Mouse (Mus musculus) brown adipose tissue, adult 24 weeks (tissue): Measurements from ENCODE around the gene Gm11114. TPM values are rescaled to one million over a fixed set of nuclear protein-coding genes. Genes with fewer than 3 reads are reported as not detected.

ENCODE experiments used
- H3K27ac ChIP-seq: fragments of 200-500 bp; replicated peaks from 2 replicates; pipeline ENCODE4 v1.5.1; 2012; ENCODE audit warnings: low read depth, mild to moderate bottlenecking, low read length
- H3K4me1 ChIP-seq: fragments of 200-500 bp; 2 replicates; pipeline ENCODE4 v1.6.1; 2012; ENCODE audit warnings: low read length, mixed read lengths; ENCODE audit not compliant: control insufficient read depth, insufficient read depth, insufficient read length
- H3K4me3 ChIP-seq: fragments of 200-500 bp; 2 replicates; pipeline ENCODE4 v1.5.1; 2012; ENCODE audit warnings: low read depth, mild to moderate bottlenecking, low read length, moderate library complexity; ENCODE audit not compliant: insufficient read depth
- polyA plus RNA-seq: library from polyadenylated mRNA; stranded (reverse); fragments of >200 nt; gene quantifications from 2 replicates; pipeline ENCODE4 v1.2.4, GENCODE M21; 2012; ENCODE audit not compliant: missing spikeins, insufficient read depth, insufficient read length

Gene Gm11114
- polyA plus RNA-seq, 1 experiment, result not detected

- H3K4me3 ChIP-seq, result no peak overlapping the region
- H3K27ac ChIP-seq, result no peak overlapping the region
- no peaks in the 10 kb centered on the region for H3K4me1 ChIP-seq
Observed at GRCm38 (mm10) chr9:85336046-85336445, 23.5 kb downstream of the Gm11114 start.

DNA sequence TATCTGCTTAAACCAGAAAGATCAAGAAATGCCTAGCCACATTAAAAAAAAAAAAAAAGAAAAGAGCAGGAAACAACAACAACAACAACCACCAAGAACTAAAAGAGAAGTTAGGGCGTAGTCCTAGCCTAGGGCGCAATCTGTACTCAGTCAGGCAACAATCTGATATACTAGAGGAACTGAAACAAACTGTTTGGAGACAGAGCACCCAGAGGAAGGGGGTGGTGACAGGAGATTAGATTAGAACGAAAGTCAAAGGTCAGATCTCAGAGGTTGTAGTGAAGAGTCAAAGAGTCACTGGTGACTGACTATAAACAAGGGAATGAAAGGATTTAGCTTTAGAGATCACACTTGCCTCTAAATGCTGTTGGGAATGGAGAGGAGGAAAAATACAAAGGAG, 27.7 kb downstream of the Gm11114 start:
- no peak overlapping the region for H3K4me3 ChIP-seq
- no peak overlapping the region for H3K27ac ChIP-seq
- H3K4me1 ChIP-seq, result no peaks in the 10 kb centered on the region

GRCm38 (mm10) chr9:85342892-85343785, 30.6 kb downstream of the Gm11114 start:
- 0 out of 2 replicates have a peak overlapping the region, but pooled peaks have one; percentile 0 for H3K27ac ChIP-seq
- no peaks in the 10 kb centered on the region for H3K4me1 ChIP-seq
- no peak overlapping the region for H3K4me3 ChIP-seq

DNA sequence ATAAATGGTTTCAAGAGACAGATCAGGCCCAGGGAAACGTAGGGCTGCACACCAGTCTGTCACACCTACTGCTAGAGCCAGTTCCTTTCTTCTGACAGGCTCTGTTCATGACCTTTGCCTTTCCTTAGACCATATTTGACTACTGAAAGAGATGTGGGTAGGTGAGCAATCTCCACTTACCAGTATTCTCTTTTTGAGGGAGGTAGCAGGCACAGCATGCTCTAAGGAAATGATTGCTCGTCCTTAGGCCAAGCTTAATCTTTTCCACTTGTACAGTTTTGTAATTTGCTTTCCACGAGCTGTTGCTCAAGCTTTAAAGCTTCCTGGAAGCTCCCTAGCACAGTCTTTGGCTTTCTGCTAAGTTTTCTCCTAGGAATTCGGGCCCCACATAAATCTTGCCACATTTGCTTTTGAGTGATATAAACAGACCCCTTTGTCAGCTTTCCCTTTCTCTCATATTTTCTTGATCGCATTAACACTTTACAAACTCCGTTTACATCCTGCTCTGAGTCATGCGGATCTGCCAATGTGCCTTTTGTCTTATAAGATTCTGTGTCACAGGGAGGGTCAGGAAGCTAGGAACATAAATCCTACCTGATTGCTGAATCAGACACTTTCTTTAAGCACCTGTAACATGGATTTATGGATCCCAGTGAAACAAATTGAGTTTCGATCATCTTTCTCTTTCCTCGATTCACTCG, 35.4 kb downstream of the Gm11114 start:
- Histone ChIP-seq H3K4me1 (no peaks in the 10 kb centered on the region), H3K27ac (no peak overlapping the region), H3K4me3 (no peak overlapping the region)

GRCm38 (mm10) chr9:85355559-85355958, 43.0 kb downstream of the Gm11114 start:
- no peaks in the 10 kb centered on the region for H3K4me1 ChIP-seq
- no peak overlapping the region for H3K4me3 ChIP-seq
- no peak overlapping the region for H3K27ac ChIP-seq

DNA sequence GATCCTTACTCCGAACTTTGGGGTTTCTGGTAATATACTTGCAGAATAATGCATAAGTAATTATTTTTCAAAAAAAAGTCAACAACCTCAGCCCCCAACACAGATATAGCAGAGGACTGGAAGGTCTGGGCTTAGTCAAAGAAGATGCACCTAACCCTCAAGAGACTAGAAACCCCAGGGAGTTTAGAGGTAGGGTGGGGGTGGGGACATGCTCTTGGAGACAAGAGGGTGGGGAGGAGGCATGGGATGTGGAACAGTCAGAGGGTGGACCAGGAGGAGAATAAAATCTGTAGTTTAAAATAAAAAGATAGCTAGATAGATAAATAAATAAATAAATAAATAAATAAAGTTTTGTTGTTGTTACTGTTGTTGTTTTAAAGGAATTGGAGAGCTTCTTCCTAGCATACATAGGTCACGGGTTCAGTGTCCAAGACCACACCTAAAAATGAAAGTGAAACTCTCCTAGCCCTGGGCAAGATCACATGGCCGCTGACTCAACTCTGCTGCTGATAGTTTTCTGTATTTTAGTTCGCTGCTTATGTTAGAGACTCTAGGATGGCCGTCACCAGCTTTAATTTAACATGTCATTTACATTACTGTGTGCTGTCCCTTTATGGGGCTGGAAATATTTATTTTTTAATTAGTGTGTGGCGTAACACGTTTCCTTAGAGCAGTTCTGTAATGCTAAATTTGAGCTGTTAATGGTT, 44.7 kb downstream of the Gm11114 start:
- H3K4me1 ChIP-seq, result no peaks in the 10 kb centered on the region
- H3K27ac ChIP-seq, result no peak overlapping the region
- no peak overlapping the region for H3K4me3 ChIP-seq

Other genes with a start within 250 kb of the Gm11114 start
- gene Tent5a, start 14.6 kb downstream of the Gm11114 start, polyA plus RNA-seq, result 8.0 and 17.4 TPM in 2 replicates